Mouse (Mus musculus) lung, adult 2 months (tissue): ENCODE results near the gene Phykpl.

Experiments used
- CTCF ChIP-seq: fragments of 200-500 bp; IDR thresholded peaks from 2 replicates; pipeline ENCODE4 v1.5.1; 2011; ENCODE audit warnings: mild to moderate bottlenecking, low read length, control low read depth; ENCODE audit not compliant: insufficient read depth
- POLR2A ChIP-seq: fragments of 200-500 bp; IDR thresholded peaks from 2 replicates; pipeline ENCODE4 v1.6.1; 2011; ENCODE audit warnings: low read depth, mild to moderate bottlenecking, control low read depth, low read length, borderline replicate concordance; ENCODE audit errors: extremely low read depth

- TF ChIP-seq POLR2A, result 0 out of 2 replicates have a peak, but pooled peaks have one; percentile 10
- no peak for TF ChIP-seq CTCF
Observed at GRCm38 (mm10) chr11:51650261-51650660, 65.7 kb downstream of the Phykpl start.
